13 mouse cellular contexts compared by ENCODE assay signal in the genomic region with DNA sequence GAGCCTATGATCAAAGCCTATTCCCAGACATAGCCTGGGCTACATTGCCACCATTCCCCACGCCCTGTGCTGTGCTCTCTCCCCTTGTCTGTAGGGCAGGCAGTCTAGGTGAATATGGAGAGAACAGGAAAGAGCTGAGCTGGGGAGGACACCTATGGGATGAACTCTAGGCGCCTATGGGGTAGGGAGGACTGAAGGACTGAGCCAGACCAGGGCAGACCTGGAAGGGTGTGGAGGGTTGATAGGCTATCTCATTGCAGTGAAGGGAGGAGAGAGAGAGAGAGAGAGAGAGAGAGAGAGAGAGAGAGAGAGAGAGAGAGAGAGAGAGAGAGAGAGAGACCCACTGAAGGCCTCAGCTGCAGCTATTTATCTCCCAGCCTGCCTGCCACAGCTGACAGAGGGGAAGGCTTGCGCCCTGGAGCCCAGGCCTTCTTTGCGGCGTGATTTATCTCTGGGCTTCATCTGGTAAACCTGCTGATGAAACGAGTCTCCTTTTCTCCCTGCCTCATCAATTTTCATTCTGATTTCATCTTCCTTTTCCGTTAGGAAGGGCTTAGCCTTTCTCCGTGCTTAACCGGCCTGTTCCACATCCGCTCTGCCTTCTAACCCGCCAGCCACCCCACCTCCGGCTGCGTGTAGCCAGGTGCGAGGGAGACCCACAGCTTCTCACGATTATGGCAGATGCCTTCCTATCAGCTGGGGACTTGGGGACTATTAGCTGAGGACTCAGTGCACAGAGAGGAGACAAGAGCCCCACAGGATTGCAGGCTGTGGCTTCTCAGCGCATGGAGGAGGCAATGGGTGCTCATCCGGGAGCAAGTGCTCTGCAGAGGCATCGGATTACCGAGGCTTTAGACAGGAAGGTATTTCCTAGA. TPM values are rescaled to one million over a fixed set of nuclear protein-coding genes. Genes with fewer than 3 reads are reported as not detected.
DNase-seq lines count a peak whose midpoint lies in the region; ATAC-seq and TF ChIP-seq lines count a peak whose summit lies in the region.
"Had no signal": no experiment of that assay in that cellular context is flagged by ENCODE, and none has a peak within 500 bp of the region (broad histone marks: within the 10 kb centered on the region; RNA-seq: fewer than 3 reads in every experiment).

No protein-coding gene starts in this region.

- no peak for TF ChIP-seq POLR2A in kidney, adult 2 months (IDR thresholded peaks at IDR 0.05; ENCODE audit: low read depth, low read length)

- no peak overlapping the region for H3K4me2 ChIP-seq in kidney, embryonic 16.5 days (replicated peaks; ENCODE audit: low read depth, low read length)
- H3K4me2 ChIP-seq in hindbrain, embryonic 12.5 days (replicated peaks): peak overlapping the region; percentile 16; the same call in 1 of the 2 replicates
- H3K4me2 ChIP-seq in midbrain, postnatal 0 days (ENCODE audit: low read depth, low read length, poor library complexity, severe bottlenecking): no peak overlapping the region
- H3K4me2 ChIP-seq: heart, embryonic 13.5 days; stomach, embryonic 15.5 days had no signal

- 0 out of 2 replicates have a peak, but pooled peaks cover 3% of the 10 kb centered on the region for H3K4me1 ChIP-seq in kidney, embryonic 16.5 days (ENCODE audit: insufficient read depth, low read length)
- H3K4me1 ChIP-seq in kidney, adult 2 months (ENCODE audit: control insufficient read depth, insufficient read depth, low read length): no peaks in the 10 kb centered on the region
- peaks cover 19% of the 10 kb centered on the region for H3K4me1 ChIP-seq in hindbrain, embryonic 12.5 days
- no peaks in the 10 kb centered on the region; the same call in 1 of the 2 replicates for H3K4me1 ChIP-seq in midbrain, postnatal 0 days (ENCODE audit: insufficient read depth, low read length)
- H3K4me1 ChIP-seq: stomach, embryonic 15.5 days had no signal

- no peak for DNase-seq in kidney, adult 2 months
- peak; percentile 47 for DNase-seq in ZHBTc4 (ENCODE audit: low read depth, low spot score)
- DNase-seq in midbrain, postnatal 0 days (ENCODE audit: low spot score): no peak
- no peak for DNase-seq in thymus, postnatal 36 days
- DNase-seq in urinary bladder, postnatal 4 days (ENCODE audit: low spot score in 2 of 2): no peak
- DNase-seq in layer of hippocampus, adult 8-10 months (ENCODE audit: low spot score in 2 of 2): no peak
- DNase-seq: cerebellum, adult 9-10 months; right cerebral cortex, postnatal 4 days had no signal

- H3K4me3 ChIP-seq in kidney, embryonic 16.5 days (ENCODE audit: low read length): no peak overlapping the region
- no peak overlapping the region for H3K4me3 ChIP-seq in kidney, adult 2 months (ENCODE audit: insufficient read depth, low read depth, low read length)
- H3K4me3 ChIP-seq in hindbrain, embryonic 12.5 days: no peak overlapping the region
- no peak overlapping the region for H3K4me3 ChIP-seq in midbrain, postnatal 0 days (ENCODE audit: low read depth, low read length)
- H3K4me3 ChIP-seq: heart, embryonic 13.5 days; stomach, embryonic 15.5 days had no signal

- H3K36me3 ChIP-seq in kidney, embryonic 16.5 days (ENCODE audit: insufficient read depth, low read length): no peaks in the 10 kb centered on the region
- H3K36me3 ChIP-seq in kidney, adult 2 months (ENCODE audit: control insufficient read depth, insufficient read depth, low read length): no peaks in the 10 kb centered on the region
- H3K36me3 ChIP-seq in hindbrain, embryonic 12.5 days: no peaks in the 10 kb centered on the region
- 0 out of 2 replicates have a peak, but pooled peaks cover 2% of the 10 kb centered on the region for H3K36me3 ChIP-seq in midbrain, postnatal 0 days (ENCODE audit: insufficient read depth, low read length)
- H3K36me3 ChIP-seq: heart, embryonic 13.5 days; stomach, embryonic 15.5 days had no signal

- no peaks in the 10 kb centered on the region for H3K9me3 ChIP-seq in kidney, embryonic 16.5 days (ENCODE audit: low read length)
- H3K9me3 ChIP-seq in hindbrain, embryonic 12.5 days (replicated peaks): no peaks in the 10 kb centered on the region
- H3K9me3 ChIP-seq in midbrain, postnatal 0 days (ENCODE audit: low read length): no peaks in the 10 kb centered on the region
- H3K9me3 ChIP-seq: heart, embryonic 13.5 days; stomach, embryonic 15.5 days had no signal

- no peak for TF ChIP-seq CTCF in kidney, adult 2 months (conservative IDR thresholded peaks at IDR 0.05; ENCODE audit: insufficient read depth, insufficient read length, low read depth, low read length)
- TF ChIP-seq CTCF in midbrain, postnatal 0 days (IDR thresholded peaks at IDR 0.05): no peak

- no peaks in the 10 kb centered on the region for H3K27me3 ChIP-seq in kidney, embryonic 16.5 days (ENCODE audit: insufficient read depth, low read length)
- H3K27me3 ChIP-seq in kidney, adult 2 months (replicated peaks; ENCODE audit: control insufficient read depth, insufficient read depth, low read length): no peaks in the 10 kb centered on the region
- no peaks in the 10 kb centered on the region; the same call in 1 of the 2 replicates for H3K27me3 ChIP-seq in hindbrain, embryonic 12.5 days
- H3K27me3 ChIP-seq in midbrain, postnatal 0 days (ENCODE audit: insufficient read depth, low read length): no peaks in the 10 kb centered on the region
- H3K27me3 ChIP-seq: heart, embryonic 13.5 days; stomach, embryonic 15.5 days had no signal

- ATAC-seq in kidney, embryonic 16.5 days (ENCODE audit: low FRiP score, low TSS enrichment): 0 out of 2 replicates have a peak, but pooled peaks have one; percentile 39
- peak; percentile 67 for ATAC-seq in hindbrain, embryonic 12.5 days (ENCODE audit: low FRiP score)
- no peak for ATAC-seq in midbrain, postnatal 0 days (ENCODE audit: low FRiP score)
- ATAC-seq: CD4-positive, CD25-positive, alpha-beta regulatory T cell, adult 4 months had no signal

- no peak overlapping the region for H3K9ac ChIP-seq in kidney, embryonic 16.5 days (replicated peaks; ENCODE audit: low read length)
- H3K9ac ChIP-seq in hindbrain, embryonic 12.5 days: no peak overlapping the region
- H3K9ac ChIP-seq in midbrain, postnatal 0 days (replicated peaks; ENCODE audit: low read length, poor library complexity, severe bottlenecking): no peak overlapping the region
- H3K9ac ChIP-seq: heart, embryonic 13.5 days; stomach, embryonic 15.5 days had no signal

- H3K27ac ChIP-seq in kidney, embryonic 16.5 days (ENCODE audit: low read length): no peak overlapping the region
- no peak overlapping the region for H3K27ac ChIP-seq in kidney, adult 2 months (ENCODE audit: insufficient read depth, low read depth, low read length)
- H3K27ac ChIP-seq in hindbrain, embryonic 12.5 days: peak overlapping the region; percentile 83
- H3K27ac ChIP-seq in midbrain, postnatal 0 days (ENCODE audit: low read depth, low read length): peak overlapping the region; percentile 62; the same call in 1 of the 2 replicates
- H3K27ac ChIP-seq: heart, embryonic 13.5 days; stomach, embryonic 15.5 days had no signal

- 29% methylated on average over 19 of the region's 19 CpGs for WGBS in kidney, embryonic 16.5 days
- WGBS in kidney, adult 2 months: 38% methylated on average over 19 of the region's 19 CpGs
- WGBS in hindbrain, embryonic 12.5 days: 37% methylated on average over 19 of the region's 19 CpGs
- WGBS in midbrain, postnatal 0 days: 36% methylated on average over 19 of the region's 19 CpGs

RNA-seq across cellular contexts. Expression of a gene that starts 48.2 kb away (rescaled TPM):
- 4.1 and 5.2 TPM in 2 replicates for polyA plus RNA-seq in kidney, embryonic 16.5 days (2015; fragmentation: Nextera tagmentation; extraction: Ambion mirVana)
- 0.36 and 0.57 TPM in 2 replicates for polyA plus RNA-seq in kidney, adult 2 months (2012; rRNA removed)
- polyA plus RNA-seq in hindbrain, embryonic 12.5 days (2016; fragmentation: Nextera tagmentation; extraction: Ambion mirVana): 17.0 and 18.8 TPM in 2 replicates
- total RNA-seq in midbrain, postnatal 0 days (2014; rRNA removed): 44.6 and 48.9 TPM in 2 replicates
- 74.4 and 76.6 TPM in 2 replicates for polyA plus RNA-seq in midbrain, postnatal 0 days (2015; fragmentation: Nextera tagmentation; extraction: Ambion mirVana)
- total RNA-seq in layer of hippocampus, adult 8-10 months (2022): 100 to 1,000 TPM; 182 to 196 (median 188) TPM
- polyA plus RNA-seq: CD4-positive, CD25-positive, alpha-beta regulatory T cell, adult 4 months had no signal

Comparison
In these comparisons a context has a peak if more than half of its experiments do, and no peak if none do; other contexts are left out.
1. H3K27ac ChIP-seq: peak in hindbrain, embryonic 12.5 days (single experiment) and midbrain, postnatal 0 days (single experiment); none in kidney, embryonic 16.5 days (single experiment) and kidney, adult 2 months (single experiment).